Mouse (Mus musculus): ENCODE results near the gene Lrmda. TPM values are rescaled to one million over a fixed set of nuclear protein-coding genes. Genes with fewer than 3 reads are reported as not detected.

The Lrmda gene
- polyA plus RNA-seq, 1 experiment from 2014 or later = 0.25 TPM

- ATAC-seq (ENCODE audit: low read depth) (no peak), DNase-seq (no peak)
- Histone ChIP-seq H3K27me3 (no peaks in the 10 kb centered on the region), H3K9ac (no peak overlapping the region), H3K9me3 (replicated peaks) (no peaks in the 10 kb centered on the region), H3K36me3 (no peaks in the 10 kb centered on the region), H3K4me1 (replicated peaks) (no peaks in the 10 kb centered on the region), H3K4me2 (no peak overlapping the region), H3K27ac (no peak overlapping the region), H3K4me3 (replicated peaks) (no peak overlapping the region)
- WGBS (ENCODE audit: insufficient replicate concordance) = 36% methylated on average over 2 of the region's 2 CpGs
These were observed 708.0 kb downstream of the Lrmda start for GRCm38 (mm10) chr14:22727548-22727947.

- Histone ChIP-seq H3K4me3 (replicated peaks) (no peak overlapping the region), H3K27ac (no peak overlapping the region), H3K4me2 (no peak overlapping the region), H3K27me3 (no peaks in the 10 kb centered on the region), H3K9me3 (replicated peaks) (no peaks in the 10 kb centered on the region), H3K36me3 (no peaks in the 10 kb centered on the region), H3K4me1 (replicated peaks) (no peaks in the 10 kb centered on the region), H3K9ac (no peak overlapping the region)
- ATAC-seq (ENCODE audit: low read depth) = no peak
- no peak for DNase-seq
- WGBS (ENCODE audit: insufficient replicate concordance) = 72% methylated on average over 8 of the region's 8 CpGs
These were observed 709.2 kb downstream of the Lrmda start for GRCm38 (mm10) chr14:22728611-22729223.

- H3K4me1 ChIP-seq (replicated peaks) = no peaks in the 10 kb centered on the region
- no peaks in the 10 kb centered on the region for H3K36me3 ChIP-seq
- H3K9ac ChIP-seq = no peak overlapping the region
- H3K4me2 ChIP-seq = no peak overlapping the region
- H3K4me3 ChIP-seq (replicated peaks) = no peak overlapping the region
- ATAC-seq (ENCODE audit: low read depth) (no peak), DNase-seq (no peak)
- H3K9me3 ChIP-seq (replicated peaks) = no peaks in the 10 kb centered on the region
- H3K27me3 ChIP-seq = no peaks in the 10 kb centered on the region
- 72% methylated on average over 11 of the region's 11 CpGs for WGBS (ENCODE audit: insufficient replicate concordance)
- H3K27ac ChIP-seq = no peak overlapping the region
These were observed 719.1 kb downstream of the Lrmda start for GRCm38 (mm10) chr14:22738603-22739002.

GRCm38 (mm10) chr14:22742527-22742926 is 723.0 kb downstream of the Lrmda start:
- Histone ChIP-seq H3K36me3 (no peaks in the 10 kb centered on the region), H3K27ac (no peak overlapping the region), H3K27me3 (no peaks in the 10 kb centered on the region)

GRCm38 (mm10) chr14:22743264-22743663 is 723.8 kb downstream of the Lrmda start:
- ATAC-seq (ENCODE audit: low read depth) = no peak
- 22% methylated on average over 4 of the region's 4 CpGs for WGBS (ENCODE audit: insufficient replicate concordance)

More at GRCm38 (mm10) chr14:22742527-22742926, 723.0 kb downstream of the Lrmda start:
- Histone ChIP-seq H3K4me2 (no peak overlapping the region), H3K4me1 (replicated peaks) (no peaks in the 10 kb centered on the region), H3K9ac (no peak overlapping the region), H3K9me3 (replicated peaks) (no peaks in the 10 kb centered on the region), H3K4me3 (replicated peaks) (no peak overlapping the region)
- DNase-seq (no peak), ATAC-seq (ENCODE audit: low read depth) (no peak)

GRCm38 (mm10) chr14:22744701-22745100 is 725.2 kb downstream of the Lrmda start:
- DNase-seq (no peak), ATAC-seq (ENCODE audit: low read depth) (no peak)
- Histone ChIP-seq H3K4me2 (no peak overlapping the region), H3K4me1 (replicated peaks) (no peaks in the 10 kb centered on the region), H3K27ac (no peak overlapping the region), H3K9me3 (replicated peaks) (no peaks in the 10 kb centered on the region), H3K27me3 (no peaks in the 10 kb centered on the region), H3K36me3 (no peaks in the 10 kb centered on the region), H3K4me3 (replicated peaks) (no peak overlapping the region), H3K9ac (no peak overlapping the region)
- 52% methylated on average over 5 of the region's 5 CpGs for WGBS (ENCODE audit: insufficient replicate concordance)

More at GRCm38 (mm10) chr14:22743264-22743663, 723.8 kb downstream of the Lrmda start:
- no peak overlapping the region for H3K27ac ChIP-seq
- H3K9me3 ChIP-seq (replicated peaks) = no peaks in the 10 kb centered on the region
- H3K27me3 ChIP-seq = no peaks in the 10 kb centered on the region
- no peaks in the 10 kb centered on the region for H3K4me1 ChIP-seq (replicated peaks)
- H3K36me3 ChIP-seq = no peaks in the 10 kb centered on the region
- H3K9ac ChIP-seq = no peak overlapping the region
- H3K4me2 ChIP-seq = no peak overlapping the region
- DNase-seq = no peak
- no peak overlapping the region for H3K4me3 ChIP-seq (replicated peaks)

- no peak for DNase-seq
- 48% methylated on average over 1 of the region's 1 CpGs for WGBS (ENCODE audit: insufficient replicate concordance)
- Histone ChIP-seq H3K36me3 (no peaks in the 10 kb centered on the region), H3K4me3 (replicated peaks) (no peak overlapping the region), H3K27me3 (no peaks in the 10 kb centered on the region), H3K9me3 (replicated peaks) (no peaks in the 10 kb centered on the region), H3K9ac (no peak overlapping the region), H3K4me2 (no peak overlapping the region), H3K27ac (no peak overlapping the region), H3K4me1 (replicated peaks) (no peaks in the 10 kb centered on the region)
- ATAC-seq (ENCODE audit: low read depth) = no peak
These were observed 725.9 kb downstream of the Lrmda start for GRCm38 (mm10) chr14:22745263-22745881.

- no peak for ATAC-seq (ENCODE audit: low read depth)
- no peaks in the 10 kb centered on the region for H3K9me3 ChIP-seq (replicated peaks)
- H3K9ac ChIP-seq = no peak overlapping the region
- H3K4me3 ChIP-seq (replicated peaks) = no peak overlapping the region
- H3K4me2 ChIP-seq = no peak overlapping the region
- H3K36me3 ChIP-seq = no peaks in the 10 kb centered on the region
- H3K27ac ChIP-seq = no peak overlapping the region
- WGBS (ENCODE audit: insufficient replicate concordance) = 36% methylated on average over 5 of the region's 5 CpGs
- no peaks in the 10 kb centered on the region for H3K27me3 ChIP-seq
- H3K4me1 ChIP-seq (replicated peaks) = no peaks in the 10 kb centered on the region
- DNase-seq = no peak
These were observed 726.5 kb downstream of the Lrmda start for GRCm38 (mm10) chr14:22745882-22746480.

- no peaks in the 10 kb centered on the region for H3K9me3 ChIP-seq (replicated peaks)
- H3K27me3 ChIP-seq = no peaks in the 10 kb centered on the region
- WGBS (ENCODE audit: insufficient replicate concordance) = 67% methylated on average over 5 of the region's 5 CpGs
- no peak overlapping the region for H3K4me3 ChIP-seq (replicated peaks)
- ATAC-seq (ENCODE audit: low read depth) (no peak), DNase-seq (no peak)
- H3K4me1 ChIP-seq (replicated peaks) = no peaks in the 10 kb centered on the region
- no peak overlapping the region for H3K9ac ChIP-seq
- no peak overlapping the region for H3K4me2 ChIP-seq
- no peaks in the 10 kb centered on the region for H3K36me3 ChIP-seq
- no peak overlapping the region for H3K27ac ChIP-seq
These were observed 728.3 kb downstream of the Lrmda start for GRCm38 (mm10) chr14:22747816-22748215.

- no peaks in the 10 kb centered on the region for H3K36me3 ChIP-seq
- H3K4me1 ChIP-seq (replicated peaks) = no peaks in the 10 kb centered on the region
- ATAC-seq (ENCODE audit: low read depth) (no peak), DNase-seq (no peak)
- H3K9me3 ChIP-seq (replicated peaks) = no peaks in the 10 kb centered on the region
- no peaks in the 10 kb centered on the region for H3K27me3 ChIP-seq
- no peak overlapping the region for H3K9ac ChIP-seq
- no peak overlapping the region for H3K27ac ChIP-seq
- H3K4me3 ChIP-seq (replicated peaks) = no peak overlapping the region
- H3K4me2 ChIP-seq = no peak overlapping the region
These were observed 730.9 kb downstream of the Lrmda start for GRCm38 (mm10) chr14:22750409-22750808.

- Histone ChIP-seq H3K4me3 (replicated peaks) (no peak overlapping the region), H3K27ac (no peak overlapping the region), H3K9me3 (replicated peaks) (no peaks in the 10 kb centered on the region), H3K4me1 (replicated peaks) (no peaks in the 10 kb centered on the region), H3K36me3 (no peaks in the 10 kb centered on the region), H3K4me2 (no peak overlapping the region), H3K27me3 (no peaks in the 10 kb centered on the region), H3K9ac (no peak overlapping the region)
- no peak for ATAC-seq (ENCODE audit: low read depth)
- DNase-seq = no peak
- WGBS (ENCODE audit: insufficient replicate concordance) = 68% methylated on average over 10 of the region's 10 CpGs
These were observed 731.8 kb downstream of the Lrmda start for GRCm38 (mm10) chr14:22751290-22751689.

GRCm38 (mm10) chr14:22754633-22755032 is 735.1 kb downstream of the Lrmda start:
- no peak overlapping the region for H3K4me2 ChIP-seq
- no peak overlapping the region for H3K4me3 ChIP-seq (replicated peaks)
- ATAC-seq (ENCODE audit: low read depth) = no peak
- H3K36me3 ChIP-seq = no peaks in the 10 kb centered on the region
- H3K9ac ChIP-seq = no peak overlapping the region
- no peak for DNase-seq
- no peaks in the 10 kb centered on the region for H3K27me3 ChIP-seq
- no peak overlapping the region for H3K27ac ChIP-seq
- 0 out of 2 replicates have a peak, but pooled peaks cover 3% of the 10 kb centered on the region for H3K4me1 ChIP-seq (replicated peaks)
- WGBS (ENCODE audit: insufficient replicate concordance) = 62% methylated on average over 5 of the region's 5 CpGs
- H3K9me3 ChIP-seq (replicated peaks) = no peaks in the 10 kb centered on the region
